Mouse (Mus musculus): Measurements from ENCODE around the gene Serpini1. TPM values are rescaled to one million over a fixed set of nuclear protein-coding genes. Genes with fewer than 3 reads are reported as not detected.
"Not testable (repeated sequence)": the region's sequence is repeated elsewhere in the genome, so short reads cannot be mapped to it uniquely, and the experiment has no call there.

Serpini1 gene
- total RNA-seq, 2 experiments from 2014 or later: 3.1 to 4.2 TPM

DNA sequence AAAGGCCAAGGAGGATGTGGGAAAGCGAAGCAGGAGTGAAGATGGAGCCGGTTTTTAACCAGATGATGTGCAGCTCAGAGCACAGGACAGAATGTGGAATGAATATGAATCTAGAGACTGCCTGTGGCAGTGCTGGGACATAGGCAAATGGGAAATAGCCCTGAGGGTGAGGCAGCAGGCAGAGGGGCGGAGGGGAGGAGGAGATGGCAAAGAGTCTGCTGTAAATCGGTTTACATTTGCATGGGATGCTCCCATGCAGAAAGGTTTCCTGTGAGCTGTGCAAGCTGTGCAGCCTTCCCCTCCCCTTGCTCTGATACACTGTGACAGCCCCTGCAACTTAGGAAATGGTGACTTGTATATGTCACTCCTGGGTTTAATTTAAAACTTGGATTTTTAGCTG, 76.3 kb downstream of the Serpini1 start:
- DNase-seq (ENCODE audit: low spot score in 2 of 2): no peak

DNA sequence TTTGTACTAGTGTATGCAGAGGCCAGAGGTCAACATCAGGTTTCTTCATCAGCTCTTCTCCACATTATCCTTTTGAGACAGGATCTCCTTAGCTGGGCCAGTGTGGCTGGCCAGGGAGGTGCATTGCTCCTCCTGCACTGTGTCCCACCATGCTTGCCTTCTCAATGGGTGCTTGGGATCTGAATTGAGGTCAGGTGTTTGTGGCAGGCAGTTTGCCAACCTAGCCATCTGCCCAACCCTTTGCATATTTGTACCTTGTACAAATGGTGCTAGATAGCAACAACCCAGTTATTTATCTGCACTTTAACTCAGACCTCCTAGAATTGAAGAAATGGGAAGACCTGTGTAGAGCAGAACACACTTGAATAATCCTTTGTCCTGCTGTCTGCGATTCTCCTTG, 78.3 kb downstream of the Serpini1 start:
- DNase-seq (ENCODE audit: low spot score in 2 of 2): no peak

DNA sequence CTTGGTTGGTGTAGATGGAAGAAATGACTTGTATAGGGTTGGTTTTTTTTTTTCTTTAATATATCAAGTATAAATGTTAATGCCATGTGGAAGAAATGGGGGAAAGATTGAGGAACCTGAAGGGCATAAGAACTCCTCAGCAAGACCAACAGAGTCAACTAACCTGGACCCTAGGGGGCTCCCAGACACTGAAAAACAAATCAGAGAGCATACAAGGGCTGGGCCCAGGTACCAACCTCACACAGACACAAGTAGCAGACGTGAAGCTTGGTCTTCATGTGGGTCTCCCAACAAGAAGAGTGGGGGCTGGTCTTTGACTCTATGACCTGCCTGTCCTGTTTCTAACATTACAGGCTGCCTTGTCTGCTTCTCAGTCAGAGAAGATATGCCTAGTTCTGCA, 82.2 kb downstream of the Serpini1 start:
- no peak for DNase-seq (ENCODE audit: low spot score in 2 of 2)

DNA sequence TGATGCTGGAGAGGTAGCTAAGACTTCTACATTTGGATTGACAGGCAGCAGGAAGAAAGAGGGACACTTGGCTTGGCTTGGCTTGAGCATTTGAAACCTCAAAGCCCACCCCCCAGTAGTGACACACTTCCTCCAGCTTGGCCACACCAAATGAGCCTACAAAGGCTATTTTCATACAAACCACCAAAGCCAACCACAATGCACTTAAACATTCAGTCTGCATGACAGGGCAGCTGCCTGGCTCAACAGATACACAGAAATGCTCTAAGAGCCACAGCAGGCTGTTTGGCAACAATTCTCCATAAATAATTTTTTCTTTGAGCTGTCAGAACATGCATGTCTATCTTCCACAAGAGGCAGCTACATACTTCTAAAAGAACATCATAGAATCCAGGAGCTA, 90.2 kb downstream of the Serpini1 start:
- no peak for DNase-seq (ENCODE audit: low spot score in 2 of 2)

DNA sequence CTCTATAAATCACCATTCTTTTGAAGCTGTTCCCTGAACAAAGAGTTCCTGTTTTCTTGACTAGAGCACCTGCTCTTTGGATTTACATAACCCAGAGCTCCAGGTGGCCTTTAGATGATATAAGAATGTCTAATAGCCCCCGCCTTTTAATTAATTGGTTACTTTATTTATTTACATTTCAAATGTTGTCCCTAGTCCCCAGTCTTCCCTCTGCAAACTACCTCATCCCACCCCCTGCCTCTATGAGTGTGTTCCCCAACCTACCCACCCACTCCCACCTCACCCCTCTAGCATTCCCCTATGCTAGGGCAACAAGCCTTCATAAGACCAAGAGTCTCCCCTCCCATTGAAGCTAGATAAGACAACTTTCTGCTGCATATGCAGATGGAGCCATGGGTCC, 90.9 kb downstream of the Serpini1 start:
- no peak for DNase-seq (ENCODE audit: low spot score in 2 of 2)

DNA sequence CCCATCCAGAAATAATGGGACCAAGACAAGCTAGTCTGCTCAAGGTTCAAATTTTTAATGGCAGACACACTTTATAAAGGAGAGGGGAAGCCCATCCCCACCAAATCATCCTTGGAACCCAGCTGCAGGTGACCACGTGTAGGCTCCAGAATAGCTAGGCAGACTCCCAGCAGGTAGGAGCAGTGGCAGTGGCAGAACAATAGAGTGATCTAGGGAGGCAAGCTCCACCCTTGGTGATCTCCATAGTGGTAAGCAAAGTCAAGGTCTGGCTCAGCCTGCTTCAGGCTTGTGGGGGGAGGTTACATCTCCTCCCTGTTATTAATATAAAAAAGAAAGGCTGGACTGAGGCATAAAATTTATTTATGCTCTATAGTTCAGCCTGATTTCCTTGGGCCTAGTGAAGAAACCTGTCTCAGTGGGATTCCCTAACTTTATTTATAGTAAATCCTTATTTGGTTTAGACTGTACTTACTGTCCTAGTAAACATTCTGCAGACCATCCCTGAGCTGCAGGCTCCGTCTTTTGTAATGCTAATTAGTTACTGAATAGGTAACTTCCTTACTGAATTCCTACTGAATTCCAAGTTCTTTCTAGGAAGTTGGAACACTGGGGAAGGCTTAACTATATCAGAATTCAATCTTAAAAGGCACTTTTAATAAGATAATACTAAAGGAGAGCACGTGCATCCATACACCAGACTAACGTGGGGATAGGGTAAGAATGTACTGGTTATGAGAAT, 93.2 kb downstream of the Serpini1 start:
- DNase-seq (ENCODE audit: low spot score in 2 of 2): not testable (repeated sequence)

DNA sequence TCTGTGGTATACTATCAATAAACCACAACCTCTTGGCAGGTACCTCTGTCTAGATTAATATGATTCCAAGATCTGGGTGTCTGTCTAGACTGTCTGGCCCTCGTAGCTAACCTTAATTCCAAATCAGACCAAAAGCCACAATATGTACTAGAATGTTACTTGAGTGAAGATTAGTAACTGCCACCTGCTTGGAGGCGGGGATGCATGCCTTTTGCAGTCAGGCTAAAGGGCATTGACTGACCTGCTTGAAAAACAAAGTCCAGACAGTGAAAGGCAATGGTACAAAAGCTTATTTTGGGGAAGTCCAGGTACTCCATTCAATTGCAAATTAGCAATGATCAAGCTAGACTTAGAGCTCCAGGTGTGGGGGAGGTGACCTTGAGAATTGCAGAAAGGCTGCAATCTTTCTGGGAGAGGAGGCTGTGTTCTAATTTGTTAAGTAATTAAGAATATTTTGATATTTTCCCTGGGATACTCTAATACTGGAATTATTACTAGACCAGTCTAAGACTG, 94.3 kb downstream of the Serpini1 start:
- no peak for DNase-seq (ENCODE audit: low spot score in 2 of 2)

DNA sequence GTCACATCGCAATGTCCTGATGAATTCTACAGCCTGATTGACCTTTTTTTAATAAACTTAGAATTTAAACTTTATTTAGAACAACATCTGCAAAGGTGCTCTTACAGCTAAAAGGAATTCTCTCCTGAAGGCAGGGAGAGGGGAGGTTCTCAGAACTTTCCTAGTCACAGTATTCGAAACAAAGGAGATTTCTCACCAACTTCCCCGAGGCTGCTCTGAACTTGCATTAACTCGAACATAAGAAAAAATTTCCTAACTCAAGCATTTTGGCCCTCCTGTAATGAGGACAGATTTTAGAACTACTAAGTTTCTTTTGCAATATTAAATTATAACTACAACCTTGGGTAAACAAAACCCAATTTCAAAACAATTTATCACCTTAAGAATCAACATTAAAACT, 96.6 kb downstream of the Serpini1 start:
- DNase-seq (ENCODE audit: low spot score in 2 of 2): not testable (repeated sequence)

DNA sequence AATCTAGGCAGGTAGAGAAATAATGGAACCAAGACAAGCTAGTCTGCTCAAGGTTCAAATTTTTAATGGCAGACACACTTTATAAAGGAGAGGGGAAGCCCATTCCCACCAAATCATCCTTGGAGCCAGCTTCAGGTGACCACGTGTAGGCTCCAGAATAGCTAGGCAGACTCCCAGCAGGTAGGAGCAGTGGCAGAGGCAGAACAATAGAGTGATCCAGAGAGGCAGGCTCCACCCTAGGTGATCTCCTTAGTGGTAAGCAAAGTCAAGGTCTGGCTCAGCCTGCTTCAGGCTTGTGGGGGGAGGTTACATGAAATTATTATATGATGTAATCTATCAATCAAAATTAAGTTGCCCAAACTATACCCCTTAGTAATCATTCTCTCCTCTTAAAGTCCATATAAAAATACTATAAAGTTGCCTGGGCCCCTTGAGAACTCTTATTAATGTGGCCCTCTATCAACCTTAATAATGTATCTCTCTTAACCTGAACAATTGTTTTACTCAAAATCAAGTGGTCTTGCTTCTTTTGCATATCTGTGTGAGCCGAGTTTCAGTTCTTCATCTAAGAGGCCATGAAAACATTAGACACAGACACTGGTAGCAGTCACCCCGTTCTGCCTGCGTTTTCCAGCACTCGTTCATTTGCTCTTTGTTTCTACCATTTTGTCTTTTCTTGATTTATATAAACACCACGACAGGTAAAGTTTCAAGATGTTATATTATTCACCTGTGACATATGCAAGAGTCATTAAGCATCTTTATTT, 98.4 kb downstream of the Serpini1 start:
- no peak for DNase-seq (ENCODE audit: low spot score in 2 of 2)

DNA sequence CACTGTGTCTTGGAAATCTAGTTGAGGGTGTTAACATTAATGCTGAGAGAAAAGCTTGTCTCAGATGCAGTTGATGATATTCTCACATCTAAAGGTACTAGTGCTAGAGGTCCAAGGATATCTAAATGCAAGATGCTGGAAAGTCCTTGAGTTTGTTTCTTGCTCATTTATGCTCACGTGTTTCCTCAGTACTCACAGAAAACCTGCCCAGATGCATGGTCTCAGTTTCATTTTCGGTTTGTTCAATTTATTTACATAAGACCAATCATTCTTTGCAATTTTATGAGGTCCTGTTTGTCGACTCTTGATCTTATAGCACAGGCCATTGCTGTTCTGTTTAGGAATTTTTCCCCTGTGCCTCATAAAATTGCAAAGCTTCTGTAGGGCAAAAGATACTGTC, 109.6 kb downstream of the Serpini1 start:
- DNase-seq (ENCODE audit: low spot score in 2 of 2): no peak

DNA sequence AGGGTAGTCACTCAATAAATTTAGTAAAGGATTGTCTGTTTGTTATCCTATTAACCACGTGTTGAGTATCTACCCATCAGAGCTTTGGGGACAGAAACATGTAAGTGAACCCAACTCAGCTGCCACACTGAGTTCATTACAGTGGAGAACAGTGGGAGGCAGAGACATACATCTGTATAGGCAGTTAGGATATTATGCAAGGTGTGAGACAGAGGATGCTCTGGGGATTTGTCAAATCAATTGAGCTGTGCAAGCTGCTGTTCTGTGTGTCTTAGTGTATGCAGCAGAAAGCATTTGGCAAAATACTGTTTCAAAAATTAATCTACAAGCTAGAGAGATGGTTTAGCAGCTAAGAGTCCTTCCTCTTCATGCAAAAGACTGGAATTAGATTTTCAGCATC, 113.1 kb downstream of the Serpini1 start:
- no peak for DNase-seq (ENCODE audit: low spot score in 2 of 2)

DNA sequence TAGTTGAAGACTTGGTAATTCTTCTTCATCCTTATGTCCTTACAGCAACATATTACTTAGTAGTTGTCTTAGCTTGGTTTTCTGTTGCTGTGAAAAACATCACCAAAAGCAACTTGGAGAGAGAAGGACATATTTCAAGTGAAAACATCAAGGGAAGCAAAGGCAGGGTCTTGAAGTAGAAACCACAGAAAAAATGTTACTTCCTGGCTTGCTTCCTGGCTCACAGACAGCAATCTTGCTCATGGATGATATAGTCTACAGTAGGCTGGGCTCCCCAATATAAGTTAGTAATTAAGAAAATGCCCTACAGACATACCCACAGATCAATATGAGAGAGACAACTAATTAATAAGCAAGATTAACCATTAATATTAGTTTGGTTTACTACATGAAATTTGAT, 125.5 kb downstream of the Serpini1 start:
- DNase-seq (ENCODE audit: low spot score in 2 of 2): no peak

DNA sequence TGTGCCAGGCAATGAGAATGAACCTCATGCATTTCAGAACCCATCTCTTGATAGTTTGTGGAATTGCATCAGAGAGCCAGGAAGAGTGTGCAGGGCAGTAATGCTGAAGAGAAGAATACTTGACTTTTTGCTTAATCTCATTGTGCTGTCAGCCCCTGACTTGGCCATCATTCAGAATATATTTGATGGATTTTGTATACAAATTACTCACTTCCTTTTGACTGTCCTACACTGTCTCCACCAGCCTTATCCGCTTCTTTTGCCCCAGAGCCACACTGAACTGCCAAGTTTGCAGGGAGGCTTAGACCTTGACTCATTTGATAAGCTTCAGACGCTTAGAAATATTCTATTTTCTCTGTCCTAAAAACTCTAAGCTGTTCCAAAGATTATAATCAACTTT, 129.4 kb downstream of the Serpini1 start:
- DNase-seq (ENCODE audit: low spot score in 2 of 2): no peak

DNA sequence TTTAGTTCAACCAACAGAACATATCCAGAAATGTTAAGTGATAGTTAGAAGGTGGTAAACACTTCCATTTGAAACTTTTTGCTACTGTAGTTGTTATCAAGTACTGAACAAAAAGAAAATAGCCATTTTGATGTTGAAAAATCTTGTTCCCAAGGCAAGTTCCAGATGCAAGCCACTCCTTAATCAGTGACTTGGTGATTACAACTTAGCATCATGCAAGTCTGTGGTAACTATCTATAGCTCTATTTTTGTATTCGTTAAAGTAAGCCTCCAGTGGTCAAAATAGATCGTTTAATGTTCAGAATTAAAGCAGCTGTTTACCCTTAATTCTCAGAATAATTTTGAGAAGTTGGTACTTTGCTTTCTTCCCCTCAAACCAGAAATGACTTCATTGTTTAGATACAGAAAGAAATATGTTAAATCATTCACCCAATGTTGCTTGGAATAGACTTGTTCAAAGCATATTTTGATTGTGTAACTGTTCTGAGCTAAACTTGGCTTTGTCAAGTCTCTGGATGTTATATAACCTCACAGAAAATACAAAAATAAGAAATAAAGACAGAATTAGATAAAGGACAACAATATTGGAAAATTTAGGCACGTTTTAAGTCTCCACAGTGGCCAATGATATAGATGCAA, 130.0 kb downstream of the Serpini1 start:
- no peak for DNase-seq (ENCODE audit: low spot score in 2 of 2)

DNA sequence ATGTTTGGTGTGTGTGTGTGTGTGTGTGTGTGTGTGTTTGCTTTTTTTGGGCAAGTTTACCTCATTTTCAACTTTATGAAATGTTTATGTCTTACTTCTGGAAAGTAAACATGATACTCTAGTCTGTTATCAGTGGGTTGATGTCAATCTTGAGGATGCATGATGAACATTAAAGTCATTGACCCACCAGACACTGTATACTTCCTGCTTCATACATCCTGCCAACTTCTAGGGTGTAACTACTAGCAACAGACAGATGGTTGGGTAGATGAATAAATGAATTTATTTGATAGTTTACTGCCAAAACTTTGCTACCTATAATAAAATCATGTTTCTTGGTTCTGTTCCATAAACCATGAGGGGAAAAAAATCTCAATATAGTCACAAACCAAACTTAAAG, 133.0 kb downstream of the Serpini1 start:
- no peak for DNase-seq (ENCODE audit: low spot score in 2 of 2)

DNA sequence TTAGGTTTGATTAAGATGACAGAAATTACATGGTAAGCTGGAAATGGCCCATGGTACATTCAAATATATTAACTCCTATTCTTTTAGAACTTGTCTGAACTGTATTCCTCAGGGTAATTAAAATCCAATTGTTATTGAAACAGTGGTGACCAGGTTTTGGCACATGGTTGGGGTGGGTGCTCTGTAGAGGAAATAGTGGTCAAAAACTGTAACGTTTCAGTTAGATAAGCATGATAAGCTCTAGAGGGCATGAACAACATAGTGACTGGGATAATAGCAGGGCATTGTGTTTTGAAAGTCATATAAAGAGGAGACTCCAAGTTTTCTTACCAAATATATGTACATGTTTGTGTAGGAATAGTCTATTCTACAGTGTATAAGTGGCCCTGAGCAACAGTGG, 134.7 kb downstream of the Serpini1 start:
- DNase-seq (ENCODE audit: low spot score in 2 of 2): no peak

Other genes with a start within 250 kb of the Serpini1 start
- gene Wdr49, start 75.4 kb upstream of the Serpini1 start, total RNA-seq (2021): not detected
- 10 to 100 TPM; 51.6 to 63.3 TPM for gene Pdcd10, start 691 bp upstream of the Serpini1 start, total RNA-seq (2021)
- gene Gm29133, start 190.7 kb downstream of the Serpini1 start, total RNA-seq (2021): not detected